Mouse (Mus musculus) erythroblast, embryonic 14.5 days (primary cell): ENCODE results near the gene Dlgap4.

Experiments used
- GATA1 ChIP-seq: IDR thresholded peaks from 2 replicates; pipeline ENCODE4 v1.6.1; 2012; ENCODE audit warnings: low read length, inconsistent platforms, mixed read lengths
- TAL1 ChIP-seq: IDR thresholded peaks from 3 replicates; pipeline ENCODE4 v1.6.1; 2012; ENCODE audit warnings: low read length, inconsistent platforms, mixed read lengths

- TF ChIP-seq TAL1 = no peak
- TF ChIP-seq GATA1 = no peak
Observed at GRCm38 (mm10) chr2:156651019-156651418, 37.5 kb downstream of the Dlgap4 start.
